Mouse (Mus musculus) retina, adult 2 months (tissue): ENCODE results near the gene Map2.

Experiments
- DNase-seq: peaks from one replicate; pipeline ENCODE4 v3.0.0-alpha.2; 2012; ENCODE audit warnings: low read depth, low spot score

The Map2 gene

DNA sequence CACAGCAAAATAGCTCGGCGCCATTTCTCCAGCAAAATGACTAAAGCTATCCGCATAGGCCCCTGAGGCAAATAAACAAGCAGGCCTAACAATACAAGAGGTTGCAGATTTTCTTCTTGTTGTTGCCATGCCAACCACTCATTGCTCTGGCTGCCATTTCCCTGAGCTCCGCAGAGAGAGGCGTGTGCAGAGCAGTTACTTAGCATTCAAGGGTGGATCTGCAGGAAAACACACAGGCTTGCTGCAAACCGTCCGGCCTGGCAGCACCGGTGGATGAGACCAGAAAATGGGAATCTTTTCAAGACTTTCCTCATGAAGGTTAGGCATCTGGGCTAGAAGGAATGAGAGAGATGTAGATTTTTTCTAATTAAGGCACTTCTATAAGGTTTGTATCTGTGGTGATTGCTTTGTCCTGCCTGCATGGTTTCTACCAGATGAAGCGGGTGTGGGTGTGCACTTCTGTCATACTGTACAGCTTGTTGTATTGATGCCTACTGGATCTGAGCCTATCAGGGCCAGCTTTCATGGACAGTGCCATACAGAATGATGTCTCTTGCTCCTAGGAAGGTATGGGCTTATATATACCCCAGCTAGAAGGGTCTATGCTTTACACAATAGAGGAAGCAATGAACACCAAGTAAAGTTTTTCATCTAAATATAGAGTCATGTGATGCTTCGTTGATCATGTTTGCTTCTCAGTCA is 211.8 kb downstream of the Map2 start:
- DNase-seq = no peak

DNA sequence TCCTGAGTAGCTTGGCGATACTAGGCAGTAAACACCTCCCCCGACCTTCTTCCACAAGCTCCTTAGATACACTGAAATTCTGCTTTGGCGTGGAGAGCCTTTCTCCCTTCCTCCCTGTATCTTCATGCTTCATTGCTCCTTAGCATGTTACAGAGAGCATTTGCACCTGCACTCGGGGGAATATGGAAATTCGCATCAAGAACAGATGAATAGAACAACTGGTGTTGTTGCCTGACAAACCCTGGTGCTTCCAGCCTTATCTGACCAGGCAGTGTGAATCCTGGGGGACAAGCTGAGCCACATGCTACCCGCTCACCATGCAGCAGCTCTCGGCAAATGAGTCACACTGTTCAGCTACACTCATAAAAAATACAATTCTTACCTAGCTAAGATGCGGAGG is 213.5 kb downstream of the Map2 start:
- DNase-seq = no peak

DNA sequence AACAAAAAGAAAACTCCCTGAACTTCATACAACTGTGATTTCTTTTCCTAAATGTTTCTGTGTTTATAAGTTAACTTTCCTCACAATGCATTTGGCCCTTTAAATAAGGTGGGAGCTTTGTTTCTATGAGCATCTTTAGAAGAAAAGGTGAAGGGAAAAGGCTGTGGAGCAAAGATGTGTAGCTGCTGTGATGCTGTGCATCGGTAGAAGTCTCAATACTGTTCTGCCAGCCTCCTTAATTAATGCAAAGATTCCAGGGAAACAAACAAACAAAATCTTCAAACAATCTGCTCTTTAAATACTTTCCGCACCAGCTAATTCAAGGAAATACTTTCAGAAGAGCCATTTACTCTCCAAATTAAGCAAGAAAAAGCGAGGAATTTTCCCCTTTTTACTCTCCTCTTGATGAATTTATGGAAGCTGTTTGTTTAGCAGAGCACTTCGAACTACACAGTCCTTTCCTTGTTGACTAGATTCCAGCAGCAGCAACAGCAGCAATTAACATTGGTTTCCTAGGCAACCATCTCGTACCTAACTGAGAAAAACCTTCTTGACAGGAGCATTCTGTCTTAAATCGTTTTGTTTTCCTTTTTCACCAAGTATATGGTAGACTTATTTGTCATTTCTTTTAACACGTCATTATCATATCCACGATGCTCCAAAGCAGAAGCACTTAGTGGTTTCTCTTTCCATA is 220.0 kb downstream of the Map2 start:
- no peak for DNase-seq

DNA sequence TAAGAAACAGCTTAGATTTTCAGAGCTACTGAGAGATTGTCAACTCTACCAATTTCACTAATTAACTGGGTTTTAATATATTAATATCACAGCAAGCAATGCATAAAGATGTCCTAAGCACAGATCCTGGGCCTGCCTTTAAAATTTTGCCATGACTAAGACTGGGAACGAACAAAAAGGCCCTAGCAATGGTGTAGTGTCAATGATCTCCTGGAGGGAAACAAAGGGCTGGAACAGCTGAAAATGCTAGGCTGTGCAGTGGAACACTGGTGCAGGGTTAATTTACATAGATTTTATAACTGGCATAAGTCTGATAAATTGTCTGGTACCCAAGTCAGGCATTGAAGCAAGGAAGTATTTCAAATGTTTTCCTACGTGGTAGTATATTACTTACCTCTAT is 220.8 kb downstream of the Map2 start:
- no peak for DNase-seq

DNA sequence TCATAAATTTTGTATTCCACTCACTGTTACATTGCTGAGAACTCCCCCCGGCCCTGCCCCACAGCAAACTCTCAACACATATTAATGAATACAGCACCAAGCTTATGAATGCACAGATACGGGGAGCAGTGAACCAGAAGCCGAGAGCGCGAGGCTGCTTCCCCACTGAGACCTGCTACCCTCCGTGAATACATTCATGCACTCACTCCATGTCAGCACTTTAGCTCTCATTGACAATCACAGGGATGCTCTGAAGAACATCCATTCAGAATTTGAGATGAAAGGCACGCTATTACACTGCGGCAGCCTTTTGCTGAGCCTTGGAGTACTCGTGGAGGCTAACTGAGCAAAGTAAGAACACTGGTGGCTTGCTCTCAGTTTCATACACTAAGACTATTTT is 226.8 kb downstream of the Map2 start:
- no peak for DNase-seq

DNA sequence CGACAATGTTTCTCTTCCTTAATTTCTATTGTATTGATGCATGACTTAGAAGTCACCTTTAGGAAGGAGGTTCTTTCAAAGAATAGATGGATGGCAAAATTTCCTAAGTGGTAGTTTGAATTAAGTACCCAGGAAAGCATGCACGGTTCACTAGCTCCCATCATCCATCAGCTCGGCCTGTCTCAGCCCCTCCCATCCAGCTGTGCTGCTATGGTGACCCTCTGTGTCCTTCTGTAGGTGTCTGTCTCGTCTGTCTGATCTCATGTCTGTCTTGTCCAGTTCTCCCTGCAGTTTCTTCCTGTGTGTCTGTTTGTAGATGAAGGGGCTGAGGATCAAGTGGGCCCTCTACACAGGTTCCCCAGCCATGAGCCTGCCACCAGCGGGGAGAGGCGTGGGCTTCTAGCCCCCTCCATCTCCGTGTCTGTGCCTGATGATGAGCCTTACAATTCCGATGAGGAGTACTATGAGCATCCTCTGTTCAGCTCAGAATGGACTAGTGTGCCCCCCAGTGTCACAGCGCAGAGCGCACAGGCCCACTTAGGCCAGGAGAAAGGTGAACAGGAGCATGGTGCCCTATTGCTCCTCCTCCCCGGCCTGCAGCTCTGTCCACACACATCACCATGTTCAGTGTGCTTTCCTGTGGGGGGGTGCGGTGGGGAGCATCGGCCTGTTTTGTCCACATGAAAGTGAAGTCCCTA is 232.3 kb downstream of the Map2 start:
- DNase-seq = no peak

DNA sequence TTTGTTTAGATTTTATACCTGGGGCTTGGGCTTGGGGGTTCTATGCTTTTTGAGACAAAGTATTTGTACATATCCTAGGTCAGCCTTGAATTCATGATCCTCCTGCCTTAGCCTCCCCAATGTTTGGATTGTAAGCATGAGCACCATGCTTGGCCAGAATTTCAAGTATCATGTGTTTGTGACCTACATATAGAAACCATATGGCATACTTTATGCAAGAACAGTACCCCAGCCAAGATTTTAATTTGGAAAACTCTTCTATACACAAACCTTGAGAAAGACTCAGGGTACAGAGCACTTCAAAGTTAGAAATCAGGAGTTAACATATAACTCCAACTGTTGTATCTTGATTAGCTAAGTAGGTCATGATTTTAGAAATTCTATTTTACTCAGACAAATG is 243.3 kb downstream of the Map2 start:
- no peak for DNase-seq

DNA sequence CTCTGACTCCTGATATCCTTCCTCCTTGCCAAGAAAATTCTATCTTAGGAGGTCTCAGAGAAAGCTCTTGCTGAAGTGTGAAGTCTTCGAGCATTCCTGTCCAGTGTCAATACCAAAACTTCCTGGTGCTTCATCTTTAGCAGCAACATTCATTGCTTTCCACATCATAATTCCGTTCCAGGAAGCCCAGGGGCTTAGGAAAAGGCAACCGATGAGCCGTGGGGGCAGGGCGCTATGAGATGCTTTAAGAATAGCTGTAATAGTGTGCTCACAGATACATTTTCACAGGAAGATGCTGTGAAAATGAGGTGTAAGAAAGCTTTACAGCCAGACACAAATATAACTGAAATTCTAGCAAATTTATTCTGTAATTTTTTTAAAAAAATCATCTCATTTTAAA is 251.0 kb downstream of the Map2 start:
- no peak for DNase-seq

DNA sequence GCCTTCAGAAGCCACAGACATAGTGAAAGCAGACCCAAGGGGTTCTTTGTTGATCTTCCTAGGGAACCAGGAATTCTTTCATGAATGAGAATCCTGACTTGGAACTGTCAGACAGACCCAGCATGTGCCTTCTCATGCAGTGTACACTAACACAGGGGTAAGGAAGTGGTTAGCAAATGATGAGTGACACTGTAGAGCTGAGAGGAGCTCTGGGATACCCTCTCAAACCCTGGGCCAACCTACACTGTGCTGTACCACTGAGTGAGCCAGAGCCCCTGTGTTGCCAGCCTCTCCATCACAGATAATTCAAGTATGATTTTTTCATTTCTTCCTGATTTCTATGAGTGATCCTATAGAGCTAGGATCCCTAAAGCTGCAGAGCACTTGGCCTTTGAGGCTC is 255.9 kb downstream of the Map2 start:
- no peak for DNase-seq

DNA sequence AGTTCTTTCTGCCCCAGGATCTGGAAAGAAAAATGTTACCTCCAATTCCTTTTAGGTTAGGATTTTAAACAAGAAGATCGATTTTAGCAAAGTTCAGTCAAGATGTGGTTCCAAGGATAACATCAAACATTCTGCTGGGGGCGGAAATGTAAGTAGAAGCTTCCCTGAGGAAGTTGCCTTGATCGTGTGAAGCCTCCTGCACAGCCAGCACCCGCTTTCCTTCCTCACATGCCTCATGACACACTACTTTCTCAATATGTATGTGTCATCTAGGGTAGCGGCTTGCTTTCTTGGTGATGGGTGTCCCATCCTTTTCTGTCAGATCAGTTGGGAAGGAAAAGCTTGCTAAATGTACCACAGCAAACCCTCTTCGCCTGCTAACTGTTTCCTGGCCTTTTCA is 256.4 kb downstream of the Map2 start:
- no peak for DNase-seq

DNA sequence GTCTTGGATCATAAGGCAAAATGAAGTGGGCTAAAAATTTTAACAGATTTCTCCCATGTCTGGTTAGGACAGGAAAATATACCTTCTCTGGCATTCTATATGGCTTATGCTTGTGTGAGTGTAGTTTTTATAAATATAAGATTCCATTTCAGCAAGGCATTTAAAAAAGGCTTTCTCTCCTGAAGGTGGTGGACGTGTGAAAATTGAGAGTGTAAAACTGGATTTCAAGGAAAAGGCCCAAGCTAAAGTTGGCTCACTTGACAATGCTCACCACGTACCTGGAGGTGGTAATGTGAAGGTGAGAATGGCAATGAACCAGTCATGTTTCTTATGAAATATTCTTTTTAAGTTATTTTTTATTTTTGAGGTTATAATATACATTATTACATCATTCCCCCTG is 263.0 kb downstream of the Map2 start:
- no peak for DNase-seq

DNA sequence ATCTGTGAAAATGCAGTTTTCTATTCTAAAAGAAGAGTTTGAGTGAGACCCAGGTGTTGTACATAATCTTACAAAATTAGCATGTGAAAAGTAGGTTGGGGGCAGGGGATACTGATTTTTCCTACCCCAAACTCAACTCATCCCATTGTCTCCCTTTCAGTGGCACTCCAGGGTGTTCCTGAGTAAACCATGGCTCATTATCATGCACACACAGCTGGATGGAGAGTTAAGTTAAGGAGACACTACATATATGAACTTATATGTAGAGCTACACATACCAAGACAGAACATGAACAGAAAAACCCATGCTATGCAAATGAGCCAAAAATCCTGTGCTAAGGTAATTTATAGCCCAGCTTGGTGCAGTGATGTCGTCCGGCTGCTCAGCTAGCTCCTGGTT is 267.8 kb downstream of the Map2 start:
- no peak for DNase-seq

DNA sequence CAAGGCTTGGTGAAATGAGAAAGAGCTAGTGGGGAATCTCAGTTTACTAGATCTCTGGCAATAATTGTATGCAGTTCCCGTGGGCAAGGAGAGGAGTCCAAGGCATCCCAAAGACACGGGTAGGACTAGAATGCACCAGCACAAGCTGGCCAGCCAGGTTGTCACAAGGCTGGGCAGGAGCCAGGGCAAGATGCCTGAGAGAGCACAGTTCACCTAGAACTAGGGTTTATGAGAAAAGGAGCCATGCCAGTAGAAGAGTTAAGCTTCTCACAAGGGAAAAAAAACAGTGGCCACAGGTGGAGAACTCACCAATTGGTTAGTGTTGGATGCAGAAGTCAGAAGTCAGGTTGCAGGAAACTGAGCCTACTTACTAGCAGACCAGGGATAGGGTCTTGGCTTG is 274.4 kb downstream of the Map2 start:
- DNase-seq = no peak

DNA sequence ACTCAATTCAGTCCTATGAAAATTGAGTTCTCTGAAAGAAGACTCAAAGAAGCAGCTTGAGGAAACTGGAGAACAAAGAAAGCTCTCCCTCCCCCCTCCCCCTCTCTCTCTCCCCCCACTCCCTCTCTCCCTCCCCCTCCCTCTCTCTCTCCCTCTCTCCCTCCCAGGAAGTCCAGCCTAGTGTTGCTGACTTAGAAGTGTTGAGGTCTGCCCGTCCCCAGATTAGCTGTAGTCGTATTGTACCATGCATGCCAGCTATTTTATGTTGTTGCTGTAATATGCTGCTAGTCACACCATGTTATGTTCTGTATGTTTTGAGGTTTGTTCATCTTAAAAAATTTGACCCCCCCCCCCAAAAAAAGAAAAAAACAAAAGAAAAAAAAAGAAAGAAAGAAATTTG is 281.5 kb downstream of the Map2 start:
- no peak for DNase-seq

DNA sequence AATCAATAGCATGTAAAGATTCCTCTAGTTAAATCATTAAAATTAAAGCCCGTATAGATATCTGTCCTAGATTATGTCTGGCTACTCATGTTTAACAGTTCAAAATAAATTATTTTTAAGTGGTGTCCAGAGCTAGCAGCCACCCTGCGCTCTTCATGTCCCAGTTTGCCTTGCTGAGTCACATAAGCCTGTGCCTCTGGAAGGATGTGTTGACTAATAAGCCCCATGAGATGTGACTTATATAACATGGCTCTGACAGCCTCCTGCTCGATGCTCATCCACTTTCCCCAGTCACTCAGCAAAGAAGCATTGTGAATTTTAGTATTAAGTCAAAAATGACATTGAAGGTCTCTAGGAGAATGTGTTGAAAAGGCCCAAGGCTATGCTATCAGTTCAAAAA is 282.7 kb downstream of the Map2 start:
- no peak for DNase-seq

DNA sequence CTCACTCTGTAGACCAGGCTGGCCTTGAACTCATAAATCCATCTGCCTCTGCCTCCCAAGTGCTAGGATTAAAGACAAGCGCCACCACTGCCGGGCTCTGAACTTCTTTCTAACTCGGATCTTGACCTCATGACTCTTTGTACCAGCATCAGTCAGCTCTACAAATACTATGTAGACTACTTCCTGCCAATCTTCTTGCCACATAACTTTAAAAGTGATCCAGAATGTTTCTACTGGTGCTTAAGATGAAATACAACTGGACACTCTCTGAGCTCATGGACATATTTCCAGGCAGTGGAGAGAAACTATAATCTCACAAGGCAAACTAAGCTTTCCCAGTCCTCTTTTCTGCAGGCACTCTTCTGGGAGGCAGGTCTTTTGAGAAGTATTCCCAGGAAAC is 284.3 kb downstream of the Map2 start:
- DNase-seq = no peak

DNA sequence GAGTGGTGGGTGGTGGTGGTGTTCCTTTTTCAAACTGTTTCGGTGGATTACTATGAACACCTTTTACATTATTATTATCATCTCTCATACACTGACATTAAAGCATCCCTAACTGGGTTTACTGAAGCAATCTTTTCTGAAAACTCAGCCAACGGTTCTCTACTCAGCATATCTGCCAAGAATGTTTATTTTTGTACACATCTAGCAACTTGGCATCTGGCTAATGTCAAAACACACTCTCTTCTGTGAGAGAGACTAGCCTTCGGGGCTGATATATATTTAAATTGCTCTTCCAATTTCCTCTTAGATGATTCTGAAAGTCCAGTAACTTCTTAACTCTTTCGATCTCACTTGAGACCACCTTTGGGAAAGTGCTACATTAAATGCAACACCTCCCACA is 285.8 kb downstream of the Map2 start:
- DNase-seq = no peak

DNA sequence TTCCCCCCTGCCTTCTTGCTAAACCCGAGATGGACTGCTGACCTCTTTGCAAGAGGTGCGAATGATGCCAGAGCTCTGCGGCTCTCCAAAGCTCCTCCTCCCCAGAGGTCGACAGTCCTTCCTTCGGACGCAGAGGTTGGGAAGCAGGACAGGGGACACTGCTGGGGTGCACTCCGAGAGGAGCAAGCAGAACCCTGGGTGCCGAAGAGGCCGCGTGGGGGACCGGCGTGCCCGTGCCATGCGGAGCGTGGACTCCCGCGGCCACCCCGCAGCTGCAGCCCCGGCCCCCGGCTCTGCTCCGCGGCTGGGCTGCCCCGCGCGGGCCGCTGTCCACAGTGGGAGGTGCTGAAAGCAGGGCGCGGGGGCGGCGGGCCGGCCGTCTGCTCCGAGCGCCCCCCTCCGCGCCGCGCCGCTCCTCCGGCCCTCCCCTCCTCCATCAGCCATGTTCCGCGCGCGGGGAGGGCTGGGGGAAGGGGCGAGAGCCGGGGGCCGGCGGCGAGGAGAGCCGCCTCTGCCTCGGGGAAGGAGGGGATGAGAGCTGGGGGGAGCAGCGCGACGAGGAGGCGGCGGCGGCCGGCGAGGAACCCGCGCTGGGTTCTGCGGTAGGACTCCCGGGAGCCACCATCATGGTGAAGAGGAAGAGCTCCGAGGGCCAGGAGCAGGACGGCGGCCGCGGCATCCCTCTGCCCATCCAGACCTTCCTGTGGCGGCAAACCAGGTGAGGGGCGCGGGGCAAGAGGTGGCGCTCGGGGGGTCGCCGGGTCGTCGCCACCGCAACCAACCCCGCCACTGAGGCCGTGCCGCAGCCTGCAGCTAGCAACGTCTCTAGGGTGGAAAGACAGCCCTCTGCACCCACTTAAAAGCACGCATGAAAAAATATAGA is 293.0 kb downstream of the Map2 start, which contains the start of gene Unc80:
Gene Unc80 (plus strand): TSS at position 547 of the 883 bp plus-strand sequence.
- peak; percentile 48 for DNase-seq

DNA sequence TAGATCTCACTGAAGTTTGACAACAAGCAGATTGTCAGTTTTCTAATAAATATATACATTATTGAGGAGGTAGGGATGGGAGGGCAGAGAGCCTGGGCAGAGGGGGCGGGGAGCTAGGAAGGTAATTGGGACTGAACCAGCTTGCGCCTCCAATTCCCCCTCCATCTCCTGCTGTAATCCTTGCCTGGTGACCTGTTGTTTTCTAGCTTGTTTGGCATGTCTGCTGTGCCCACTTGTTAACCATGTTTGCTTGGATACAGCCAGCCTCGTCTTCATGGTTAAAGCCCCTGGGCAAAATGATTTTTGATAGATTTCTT is 293.6 kb downstream of the Map2 start:
- peak; percentile 32 for DNase-seq

DNA sequence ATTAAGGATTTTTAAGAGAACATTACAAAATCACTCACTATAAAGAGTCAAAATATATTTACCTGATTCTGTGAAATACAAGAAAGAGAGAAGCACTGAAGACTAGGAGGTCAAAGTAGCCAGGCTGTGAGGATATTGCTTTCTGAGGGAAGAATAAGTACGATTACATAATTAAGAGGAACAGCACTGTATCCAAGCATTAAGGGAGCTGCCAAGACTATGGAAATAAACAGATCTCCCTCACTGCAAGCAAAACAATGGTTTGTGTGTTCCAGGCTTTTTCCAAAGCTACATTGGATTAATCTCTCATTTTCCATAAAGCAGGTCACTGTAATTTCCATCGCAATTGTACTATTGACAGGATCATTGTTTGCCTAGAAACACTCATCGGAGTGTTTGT is 307.7 kb downstream of the Map2 start:
- no peak for DNase-seq
